Comparison of ENCODE assay signal across 7 mouse cellular contexts in the genomic region with DNA sequence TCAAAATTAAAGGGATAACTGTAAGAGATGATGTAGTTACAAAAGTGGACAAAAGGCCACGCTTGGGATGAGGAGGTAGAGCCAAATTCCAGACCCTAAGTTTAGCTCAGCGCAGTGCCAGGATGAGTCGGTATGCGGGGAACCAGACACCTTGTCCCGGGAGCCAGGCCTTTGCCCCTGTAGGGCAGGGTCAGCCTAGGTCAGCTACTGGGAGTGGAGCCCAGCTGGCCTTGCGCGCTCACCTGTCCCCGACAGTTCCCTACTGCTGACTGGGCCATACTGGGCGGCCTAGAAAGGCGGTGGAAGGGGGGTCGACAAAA. TPM values are rescaled to one million over a fixed set of nuclear protein-coding genes. Genes with fewer than 3 reads are reported as not detected.
DNase-seq lines count a peak whose midpoint lies in the region; ATAC-seq and TF ChIP-seq lines count a peak whose summit lies in the region.

No protein-coding gene starts in this region.

- no peak for TF ChIP-seq CTCF in G1E (IDR thresholded peaks at IDR 0.05; ENCODE audit: low read depth, low read length)

- ATAC-seq in G1E (ENCODE audit: extremely low read depth, insufficient number of reproducible peaks, low FRiP score, poor library complexity, severe bottlenecking) = no peak
- ATAC-seq in hindbrain, embryonic 12.5 days (ENCODE audit: low FRiP score) = no peak
- no peak for ATAC-seq in liver, embryonic 16.5 days (ENCODE audit: low read depth)

- H3K9ac ChIP-seq in hindbrain, embryonic 12.5 days = peak overlapping the region; percentile 75
- peak overlapping the region; percentile 71; the same call in 1 of the 2 replicates for H3K9ac ChIP-seq in liver, embryonic 16.5 days (ENCODE audit: low read depth, low read length)

- peak overlapping the region; percentile 78 for H3K4me3 ChIP-seq in G1E (ENCODE audit: low read depth, low read length)
- H3K4me3 ChIP-seq in embryonic facial prominence, embryonic 10.5 days = peak overlapping the region; percentile 87
- H3K4me3 ChIP-seq in hindbrain, embryonic 12.5 days = peak overlapping the region; percentile 86
- H3K4me3 ChIP-seq in liver, embryonic 16.5 days (ENCODE audit: low read depth, low read length) = peak overlapping the region; percentile 75

- H3K4me1 ChIP-seq in G1E (ENCODE audit: insufficient read depth, low read depth, low read length) = peaks cover 42% of the 10 kb centered on the region
- H3K4me1 ChIP-seq in embryonic facial prominence, embryonic 10.5 days = peaks cover 17% of the 10 kb centered on the region
- peaks cover 13% of the 10 kb centered on the region for H3K4me1 ChIP-seq in hindbrain, embryonic 12.5 days
- peaks cover 22% of the 10 kb centered on the region for H3K4me1 ChIP-seq in liver, embryonic 16.5 days (ENCODE audit: control insufficient read depth, low read depth, low read length)

- no peak overlapping the region for H3K27ac ChIP-seq in embryonic facial prominence, embryonic 10.5 days (replicated peaks)
- no peak overlapping the region for H3K27ac ChIP-seq in hindbrain, embryonic 12.5 days
- no peak overlapping the region for H3K27ac ChIP-seq in liver, embryonic 16.5 days (ENCODE audit: low read length)

- no peaks in the 10 kb centered on the region for H3K36me3 ChIP-seq in G1E (replicated peaks)
- H3K36me3 ChIP-seq in embryonic facial prominence, embryonic 10.5 days (replicated peaks) = no peaks in the 10 kb centered on the region
- H3K36me3 ChIP-seq in hindbrain, embryonic 12.5 days = no peaks in the 10 kb centered on the region
- H3K36me3 ChIP-seq in liver, embryonic 16.5 days (ENCODE audit: control insufficient read depth, insufficient read depth) = no peaks in the 10 kb centered on the region

- 6% methylated on average over 11 of the region's 11 CpGs for WGBS in embryonic facial prominence, embryonic 10.5 days
- WGBS in hindbrain, embryonic 12.5 days = 7% methylated on average over 11 of the region's 11 CpGs
- WGBS in liver, embryonic 16.5 days (ENCODE audit: insufficient replicate concordance) = 23% methylated on average over 11 of the region's 11 CpGs

- no peak for DNase-seq in G1E (ENCODE audit: low spot score)
- DNase-seq in embryonic facial prominence, embryonic 10.5 days (ENCODE audit: low spot score) = peak; percentile 28
- no peak for DNase-seq in natural killer cell, adult 2 months (ENCODE audit: low spot score in 2 of 2)
- no peak for DNase-seq in layer of hippocampus, postnatal 10 days (ENCODE audit: low spot score in 2 of 2)
- DNase-seq in embryo, embryonic 11 days = no peak

- H3K9me3 ChIP-seq in G1E (replicated peaks) = no peaks in the 10 kb centered on the region
- no peaks in the 10 kb centered on the region for H3K9me3 ChIP-seq in embryonic facial prominence, embryonic 10.5 days
- H3K9me3 ChIP-seq in hindbrain, embryonic 12.5 days (replicated peaks) = no peaks in the 10 kb centered on the region
- H3K9me3 ChIP-seq in liver, embryonic 16.5 days (replicated peaks; ENCODE audit: control insufficient read depth, low read length) = no peaks in the 10 kb centered on the region

- peak overlapping the region; percentile 90 for H3K4me2 ChIP-seq in hindbrain, embryonic 12.5 days (replicated peaks)
- peak overlapping the region; percentile 97 for H3K4me2 ChIP-seq in liver, embryonic 16.5 days (ENCODE audit: low read depth, low read length)

- no peaks in the 10 kb centered on the region for H3K27me3 ChIP-seq in G1E (ENCODE audit: insufficient read depth, low read length)
- H3K27me3 ChIP-seq in embryonic facial prominence, embryonic 10.5 days (replicated peaks; ENCODE audit: low read depth, poor library complexity, severe bottlenecking) = peaks cover 57% of the 10 kb centered on the region
- H3K27me3 ChIP-seq in hindbrain, embryonic 12.5 days = peaks cover 35% of the 10 kb centered on the region
- peaks cover 16% of the 10 kb centered on the region for H3K27me3 ChIP-seq in liver, embryonic 16.5 days (ENCODE audit: control insufficient read depth, insufficient read depth, low read depth, low read length)

RNA-seq across cellular contexts. Expression of a gene that starts 10.5 kb away (rescaled TPM):
- total RNA-seq in G1E (2014; fragmentation: Nextera tagmentation) (22.1 and 22.5 TPM in 2 replicates), G1E (2017) (15.3 and 16.3 TPM in 2 replicates)
- polyA plus RNA-seq in G1E (2012) = 47.2 and 49.5 TPM in 2 replicates
- polyA plus RNA-seq in embryonic facial prominence, embryonic 10.5 days (2016; fragmentation: Nextera tagmentation; extraction: Ambion mirVana) = 3.0 and 5.7 TPM in 2 replicates
- 7.2 and 10.0 TPM in 2 replicates for polyA plus RNA-seq in hindbrain, embryonic 12.5 days (2016; fragmentation: Nextera tagmentation; extraction: Ambion mirVana)
- polyA plus RNA-seq in liver, embryonic 16.5 days (2015; fragmentation: Nextera tagmentation; extraction: Ambion mirVana) = 0.22 and 0.40 TPM in 2 replicates
- 1 to 10 TPM in 1 of 2 experiments, under 1 TPM in 1; 0.98 to 1.4 TPM for total RNA-seq in layer of hippocampus, postnatal 10 days (2021)

RNA-seq across cellular contexts. Expression of a gene that starts 11.0 kb away (rescaled TPM):
- total RNA-seq in G1E (2014; fragmentation: Nextera tagmentation) = 1.2 and 4.0 TPM in 2 replicates
- 2.3 and 3.0 TPM in 2 replicates for total RNA-seq in G1E (2017)
- polyA plus RNA-seq in G1E (2012) = 0.59 and 0.67 TPM in 2 replicates
- polyA plus RNA-seq in embryonic facial prominence, embryonic 10.5 days (2016; fragmentation: Nextera tagmentation; extraction: Ambion mirVana) = 0.14 and 0.16 TPM in 2 replicates
- polyA plus RNA-seq in hindbrain, embryonic 12.5 days (2016; fragmentation: Nextera tagmentation; extraction: Ambion mirVana) = 0.70 and 1.6 TPM in 2 replicates
- polyA plus RNA-seq in liver, embryonic 16.5 days (2015; fragmentation: Nextera tagmentation; extraction: Ambion mirVana) = 0.11 and 0.14 TPM in 2 replicates
- 1 to 10 TPM; 4.9 to 5.6 TPM for total RNA-seq in layer of hippocampus, postnatal 10 days (2021)

RNA-seq across cellular contexts. Expression of a gene that starts 19.8 kb away (rescaled TPM):
- total RNA-seq in G1E (2014; fragmentation: Nextera tagmentation) = 13.8 and 20.2 TPM in 2 replicates
- total RNA-seq in G1E (2017) = 55.5 and 56.5 TPM in 2 replicates
- polyA plus RNA-seq in G1E (2012) = 50.4 and 56.6 TPM in 2 replicates
- 4.2 and 4.6 TPM in 2 replicates for polyA plus RNA-seq in embryonic facial prominence, embryonic 10.5 days (2016; fragmentation: Nextera tagmentation; extraction: Ambion mirVana)
- 6.4 and 7.1 TPM in 2 replicates for polyA plus RNA-seq in hindbrain, embryonic 12.5 days (2016; fragmentation: Nextera tagmentation; extraction: Ambion mirVana)
- polyA plus RNA-seq in liver, embryonic 16.5 days (2015; fragmentation: Nextera tagmentation; extraction: Ambion mirVana) = 1.6 and 1.8 TPM in 2 replicates
- 10 to 100 TPM; 44.1 to 58.1 TPM for total RNA-seq in layer of hippocampus, postnatal 10 days (2021)

RNA-seq across cellular contexts. Expression of a gene that starts 34.5 kb away (rescaled TPM):
- 39.3 and 44.2 TPM in 2 replicates for total RNA-seq in G1E (2014; fragmentation: Nextera tagmentation)
- 73.5 and 75.4 TPM in 2 replicates for total RNA-seq in G1E (2017)
- polyA plus RNA-seq in G1E (2012) = 2.3 and 2.9 TPM in 2 replicates
- 1.1 TPM in 2 replicates for polyA plus RNA-seq in embryonic facial prominence, embryonic 10.5 days (2016; fragmentation: Nextera tagmentation; extraction: Ambion mirVana)
- 3.0 and 3.9 TPM in 2 replicates for polyA plus RNA-seq in hindbrain, embryonic 12.5 days (2016; fragmentation: Nextera tagmentation; extraction: Ambion mirVana)
- polyA plus RNA-seq in liver, embryonic 16.5 days (2015; fragmentation: Nextera tagmentation; extraction: Ambion mirVana) = 18.9 and 20.6 TPM in 2 replicates
- 1 to 10 TPM; 3.3 TPM for total RNA-seq in layer of hippocampus, postnatal 10 days (2021)

RNA-seq across cellular contexts. Expression of a gene that starts 36.8 kb away (rescaled TPM):
- 2,186 and 2,188 TPM in 2 replicates for total RNA-seq in G1E (2014; fragmentation: Nextera tagmentation)
- 1,964 and 2,298 TPM in 2 replicates for total RNA-seq in G1E (2017)
- polyA plus RNA-seq in G1E (2012) = 2,955 and 7,700 TPM in 2 replicates
- 838 and 844 TPM in 2 replicates for polyA plus RNA-seq in embryonic facial prominence, embryonic 10.5 days (2016; fragmentation: Nextera tagmentation; extraction: Ambion mirVana)
- 442 and 512 TPM in 2 replicates for polyA plus RNA-seq in hindbrain, embryonic 12.5 days (2016; fragmentation: Nextera tagmentation; extraction: Ambion mirVana)
- polyA plus RNA-seq in liver, embryonic 16.5 days (2015; fragmentation: Nextera tagmentation; extraction: Ambion mirVana) = 395 and 402 TPM in 2 replicates
- total RNA-seq in layer of hippocampus, postnatal 10 days (2021) = 100 to 1,000 TPM; 336 to 363 TPM
